Mouse (Mus musculus): ENCODE data around the gene Clec12b.

GRCm38 (mm10) chr6:129381736-129382135 lies 3.9 kb downstream of the Clec12b start:
- TF ChIP-seq CTCF (IDR thresholded peaks at IDR 0.05; ENCODE audit: low read depth) (no peak), EP300 (IDR thresholded peaks at IDR 0.05; ENCODE audit: low read depth) (no peak)
